Mouse (Mus musculus) lung, adult 2 months (tissue): ENCODE results near the gene Efr3b.

Experiments used
- CTCF ChIP-seq: fragments of 200-500 bp; IDR thresholded peaks from 2 replicates; pipeline ENCODE4 v1.5.1; 2011; ENCODE audit warnings: mild to moderate bottlenecking, low read length, control low read depth; ENCODE audit not compliant: insufficient read depth
- POLR2A ChIP-seq: fragments of 200-500 bp; IDR thresholded peaks from 2 replicates; pipeline ENCODE4 v1.6.1; 2011; ENCODE audit warnings: low read depth, mild to moderate bottlenecking, control low read depth, low read length, borderline replicate concordance; ENCODE audit errors: extremely low read depth

DNA sequence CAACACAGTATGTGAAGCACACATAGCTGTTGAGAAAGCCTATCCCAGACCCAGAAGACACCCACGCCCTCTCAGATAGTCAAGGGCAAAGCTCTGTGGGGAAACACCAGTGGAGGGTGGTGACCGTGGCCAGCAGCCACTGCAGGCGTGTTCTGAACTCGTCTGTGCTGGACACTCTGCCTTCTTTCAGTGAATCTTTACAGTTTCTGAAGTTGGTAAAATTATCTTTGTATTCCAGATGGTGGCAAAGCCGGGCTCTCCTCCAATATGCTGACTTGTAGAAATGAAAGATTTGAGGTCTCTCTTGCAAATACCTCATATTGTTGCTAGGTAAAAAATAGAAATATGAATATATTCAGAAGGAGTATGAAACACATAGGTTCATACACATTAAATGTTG, 27.0 kb downstream of the Efr3b start:
- TF ChIP-seq POLR2A (no peak), CTCF (no peak)
